Mouse (Mus musculus) heart, adult 11 months (tissue): ENCODE data around the gene Ern1.
"Not testable (repeated sequence)": the region's sequence is repeated elsewhere in the genome, so short reads cannot be mapped to it uniquely, and the experiment has no call there.

ENCODE experiments used
- DNase-seq: peaks from one replicate; pipeline ENCODE4 v3.0.0; 2022

The Ern1 gene

GRCm38 (mm10) chr11:106429689-106430088 is 58.0 kb downstream of the Ern1 start:
- no peak for DNase-seq

GRCm38 (mm10) chr11:106428556-106428955 is 59.1 kb downstream of the Ern1 start:
- no peak for DNase-seq

- DNase-seq = peak; percentile 95
Observed at GRCm38 (mm10) chr11:106428106-106428505, 59.5 kb downstream of the Ern1 start.

GRCm38 (mm10) chr11:106426447-106426846 is 61.2 kb downstream of the Ern1 start:
- DNase-seq = no peak

- no peak for DNase-seq
Observed at GRCm38 (mm10) chr11:106425201-106425600, 62.5 kb downstream of the Ern1 start.

- DNase-seq = peak; percentile 93
Observed at GRCm38 (mm10) chr11:106419262-106420102, 68.2 kb downstream of the Ern1 start.

GRCm38 (mm10) chr11:106418622-106419196 is 68.9 kb downstream of the Ern1 start:
- DNase-seq = peak; percentile 94

GRCm38 (mm10) chr11:106417860-106418259 is 69.8 kb downstream of the Ern1 start:
- no peak for DNase-seq

GRCm38 (mm10) chr11:106416331-106416730 is 71.3 kb downstream of the Ern1 start:
- DNase-seq = no peak

- DNase-seq = no peak
Observed at GRCm38 (mm10) chr11:106412641-106413360, 74.9 kb downstream of the Ern1 start.

- no peak for DNase-seq
Observed at GRCm38 (mm10) chr11:106411157-106411556, 76.5 kb downstream of the Ern1 start.

- no peak for DNase-seq
Observed at GRCm38 (mm10) chr11:106410507-106410906, 77.1 kb downstream of the Ern1 start.

- DNase-seq = no peak
Observed at GRCm38 (mm10) chr11:106410011-106410410, 77.6 kb downstream of the Ern1 start.

GRCm38 (mm10) chr11:106398481-106398880 is 89.2 kb downstream of the Ern1 start:
- peak; percentile 73 for DNase-seq

GRCm38 (mm10) chr11:106397656-106398055 is 90.0 kb downstream of the Ern1 start:
- peak; percentile 89 for DNase-seq

GRCm38 (mm10) chr11:106394055-106394454 is 93.6 kb downstream of the Ern1 start:
- DNase-seq = not testable (repeated sequence)

- peak; percentile 87 for DNase-seq
Observed at GRCm38 (mm10) chr11:106393331-106393616, 94.4 kb downstream of the Ern1 start.

GRCm38 (mm10) chr11:106392597-106393330 is 94.9 kb downstream of the Ern1 start:
- DNase-seq = no peak

GRCm38 (mm10) chr11:106391546-106392188 is 96.0 kb downstream of the Ern1 start:
- DNase-seq = peak; percentile 95

- peak; percentile 94 for DNase-seq
Observed at GRCm38 (mm10) chr11:106390757-106391156, 96.9 kb downstream of the Ern1 start.

GRCm38 (mm10) chr11:106389611-106390010 is 98.0 kb downstream of the Ern1 start:
- DNase-seq = peak; percentile 91

- peak; percentile 95 for DNase-seq
Observed at GRCm38 (mm10) chr11:106387791-106388216, 99.8 kb downstream of the Ern1 start, which contains the start of gene Icam2. TSS of gene Icam2 (minus strand) at chr11:106388075.
